Mouse (Mus musculus) limb, embryonic 15.5 days (tissue): ENCODE measurements around the gene Sars2. TPM values are rescaled to one million over a fixed set of nuclear protein-coding genes. Genes with fewer than 3 reads are reported as not detected.
A peak's percentile ranks its signal among the peaks of the same experiment; 100 is the strongest.

Source experiments
- ATAC-seq: fragments of 200-750 bp; cut with Nextera tagmentation; 2 replicates; pipeline ENCODE4 v1.8.0; 2017; ENCODE audit warnings: low read depth, moderate TSS enrichment; ENCODE audit not compliant: insufficient number of reproducible peaks, low FRiP score, low TSS enrichment
- H3K27ac ChIP-seq: fragments of 300-500 bp; sonication (generic); 2 replicates; pipeline ENCODE4 v1.5.1; 2015; ENCODE audit warnings: moderate library complexity, mild to moderate bottlenecking, inconsistent platforms
- H3K27me3 ChIP-seq: fragments of 300-500 bp; sonication (generic); 2 replicates; pipeline ENCODE4 v1.6.1; 2015; ENCODE audit warnings: inconsistent platforms
- H3K36me3 ChIP-seq: fragments of 300-500 bp; sonication (generic); 2 replicates; pipeline ENCODE4 v1.6.1; 2015; ENCODE audit warnings: inconsistent platforms
- H3K4me1 ChIP-seq: fragments of 300-500 bp; sonication (generic); 2 replicates; pipeline ENCODE4 v1.6.1; 2015; ENCODE audit warnings: inconsistent platforms
- H3K4me2 ChIP-seq: fragments of 300-500 bp; sonication (generic); 2 replicates; pipeline ENCODE4 v1.6.1; 2015; ENCODE audit warnings: mild to moderate bottlenecking, inconsistent platforms
- H3K4me3 ChIP-seq: fragments of 300-500 bp; sonication (generic); 2 replicates; pipeline ENCODE4 v1.5.1; 2015; ENCODE audit warnings: mild to moderate bottlenecking, inconsistent platforms
- H3K9ac ChIP-seq: fragments of 300-500 bp; sonication (generic); 2 replicates; pipeline ENCODE4 v1.6.1; 2015; ENCODE audit warnings: inconsistent platforms
- H3K9me3 ChIP-seq: fragments of 300-500 bp; sonication (generic); 2 replicates; pipeline ENCODE4 v1.6.1; 2016; ENCODE audit warnings: inconsistent platforms
- WGBS: fragments of 180-500 bp; shearing (Covaris S2); methylation state at CpG from one replicate; pipeline ENCODE4 v1.1.7; 2015; 5-methylcytosine and 5-hydroxymethylcytosine counted together
- polyA plus RNA-seq: library from polyadenylated mRNA; unstranded; fragments of >200 nt; fragmentation: Nextera tagmentation; extraction: Ambion mirVana; gene quantifications from 2 replicates; pipeline ENCODE4 v1.2.1, GENCODE M21; 2015

Sars2 gene
- polyA plus RNA-seq, 1 experiment from 2014 or later: 20.1 TPM

- no peak overlapping the region for H3K27ac ChIP-seq
- no peaks in the 10 kb centered on the region for H3K36me3 ChIP-seq
- H3K4me3 ChIP-seq: no peak overlapping the region
- H3K9ac ChIP-seq: no peak overlapping the region
- H3K9me3 ChIP-seq: no peaks in the 10 kb centered on the region
- no peak overlapping the region for H3K4me2 ChIP-seq
- no peak for ATAC-seq
- 70% methylated on average over 5 of the region's 5 CpGs for WGBS
- H3K27me3 ChIP-seq: no peaks in the 10 kb centered on the region
- H3K4me1 ChIP-seq: peaks cover 16% of the 10 kb centered on the region; the same call in 1 of the 2 replicates
Observed at GRCm38 (mm10) chr7:28714667-28715066, 27.1 kb upstream of the Sars2 start.

GRCm38 (mm10) chr7:28715598-28715997, 26.2 kb upstream of the Sars2 start:
- no peaks in the 10 kb centered on the region for H3K36me3 ChIP-seq
- H3K4me3 ChIP-seq: no peak overlapping the region
- H3K9me3 ChIP-seq: no peaks in the 10 kb centered on the region
- H3K27ac ChIP-seq: no peak overlapping the region
- 90% methylated on average over 2 of the region's 2 CpGs for WGBS
- peaks cover 16% of the 10 kb centered on the region; the same call in 1 of the 2 replicates for H3K4me1 ChIP-seq
- no peak overlapping the region for H3K9ac ChIP-seq
- no peaks in the 10 kb centered on the region for H3K27me3 ChIP-seq
- ATAC-seq: no peak
- no peak overlapping the region for H3K4me2 ChIP-seq

GRCm38 (mm10) chr7:28716590-28717281, 25.1 kb upstream of the Sars2 start, which contains the start of gene Fbxo17:
Gene Fbxo17 (plus strand): TSS chr7:28716804.
- ATAC-seq: peak; percentile 82
- peak within 1 kb of the TSS; percentile 64 for H3K9ac ChIP-seq
- H3K4me1 ChIP-seq: peaks cover 21% of the 10 kb centered on the region; the same call in 1 of the 2 replicates
- no peaks in the 10 kb centered on the region for H3K9me3 ChIP-seq
- H3K36me3 ChIP-seq: no peaks in the 10 kb centered on the region
- H3K27me3 ChIP-seq: no peaks in the 10 kb centered on the region
- H3K27ac ChIP-seq: peak within 1 kb of the TSS; percentile 87
- WGBS: under 1% methylated on average over 36 of the region's 36 CpGs
- peak within 1 kb of the TSS; percentile 65 for H3K4me2 ChIP-seq
- H3K4me3 ChIP-seq: peak within 1 kb of the TSS; percentile 57

- no peaks in the 10 kb centered on the region for H3K9me3 ChIP-seq
- H3K4me3 ChIP-seq: peak overlapping the region; percentile 57
- peaks cover 21% of the 10 kb centered on the region; the same call in 1 of the 2 replicates for H3K4me1 ChIP-seq
- ATAC-seq: no peak
- peak overlapping the region; percentile 65 for H3K4me2 ChIP-seq
- H3K9ac ChIP-seq: no peak overlapping the region
- no peak overlapping the region for H3K27ac ChIP-seq
- 79% methylated on average over 10 of the region's 10 CpGs for WGBS
- no peaks in the 10 kb centered on the region for H3K27me3 ChIP-seq
- no peaks in the 10 kb centered on the region for H3K36me3 ChIP-seq
Observed at GRCm38 (mm10) chr7:28717726-28718125, 24.1 kb upstream of the Sars2 start.

- Histone ChIP-seq H3K27ac (no peak overlapping the region), H3K9ac (no peak overlapping the region), H3K27me3 (no peaks in the 10 kb centered on the region), H3K4me1 (peaks cover 21% of the 10 kb centered on the region; the same call in 1 of the 2 replicates), H3K4me3 (no peak overlapping the region), H3K4me2 (no peak overlapping the region), H3K9me3 (no peaks in the 10 kb centered on the region), H3K36me3 (peaks cover 8% of the 10 kb centered on the region)
- WGBS: 47% methylated on average over 4 of the region's 4 CpGs
- no peak for ATAC-seq
Observed at GRCm38 (mm10) chr7:28719159-28719558, 22.6 kb upstream of the Sars2 start.

GRCm38 (mm10) chr7:28719650-28720049, 22.1 kb upstream of the Sars2 start:
- H3K27me3 ChIP-seq: no peaks in the 10 kb centered on the region
- H3K27ac ChIP-seq: no peak overlapping the region
- peaks cover 21% of the 10 kb centered on the region; the same call in 1 of the 2 replicates for H3K4me1 ChIP-seq
- no peak for ATAC-seq
- 86% methylated on average over 2 of the region's 2 CpGs for WGBS
- no peak overlapping the region for H3K9ac ChIP-seq
- H3K9me3 ChIP-seq: no peaks in the 10 kb centered on the region
- H3K4me2 ChIP-seq: no peak overlapping the region
- H3K4me3 ChIP-seq: no peak overlapping the region
- H3K36me3 ChIP-seq: peaks cover 12% of the 10 kb centered on the region

- Histone ChIP-seq H3K27ac (0 out of 2 replicates have a peak overlapping the region, but pooled peaks have one; percentile 1), H3K4me3 (no peak overlapping the region), H3K9me3 (no peaks in the 10 kb centered on the region), H3K36me3 (peaks cover 20% of the 10 kb centered on the region), H3K4me1 (peaks cover 21% of the 10 kb centered on the region; the same call in 1 of the 2 replicates), H3K4me2 (no peak overlapping the region), H3K27me3 (no peaks in the 10 kb centered on the region), H3K9ac (no peak overlapping the region)
- WGBS: 44% methylated on average over 3 of the region's 3 CpGs
- ATAC-seq: peak; percentile 61; the same call in 1 of the 2 replicates
Observed at GRCm38 (mm10) chr7:28720753-28721537, 20.8 kb upstream of the Sars2 start.

- 93% methylated on average over 7 of the region's 7 CpGs for WGBS
- Histone ChIP-seq H3K9me3 (no peaks in the 10 kb centered on the region), H3K9ac (no peak overlapping the region), H3K27me3 (no peaks in the 10 kb centered on the region), H3K4me3 (no peak overlapping the region), H3K4me1 (peaks cover 18% of the 10 kb centered on the region; the same call in 1 of the 2 replicates), H3K4me2 (no peak overlapping the region), H3K36me3 (peaks cover 20% of the 10 kb centered on the region), H3K27ac (no peak overlapping the region)
- no peak for ATAC-seq
Observed at GRCm38 (mm10) chr7:28722079-28722478, 19.7 kb upstream of the Sars2 start.

GRCm38 (mm10) chr7:28724613-28725012, 17.2 kb upstream of the Sars2 start:
- Histone ChIP-seq H3K9me3 (no peaks in the 10 kb centered on the region), H3K4me1 (0 out of 2 replicates have a peak, but pooled peaks cover 5% of the 10 kb centered on the region), H3K4me3 (no peak overlapping the region), H3K27ac (no peak overlapping the region), H3K9ac (no peak overlapping the region), H3K27me3 (no peaks in the 10 kb centered on the region), H3K36me3 (peaks cover 32% of the 10 kb centered on the region), H3K4me2 (no peak overlapping the region)
- 92% methylated on average over 2 of the region's 2 CpGs for WGBS
- no peak for ATAC-seq

GRCm38 (mm10) chr7:28726600-28726999, 15.2 kb upstream of the Sars2 start:
- WGBS: 7% methylated on average over 14 of the region's 14 CpGs
- no peaks in the 10 kb centered on the region for H3K4me1 ChIP-seq
- H3K27me3 ChIP-seq: no peaks in the 10 kb centered on the region
- H3K4me3 ChIP-seq: no peak overlapping the region
- H3K9me3 ChIP-seq: no peaks in the 10 kb centered on the region
- H3K27ac ChIP-seq: no peak overlapping the region
- ATAC-seq: no peak
- no peak overlapping the region for H3K4me2 ChIP-seq
- peaks cover 46% of the 10 kb centered on the region for H3K36me3 ChIP-seq
- H3K9ac ChIP-seq: no peak overlapping the region

- Histone ChIP-seq H3K9ac (no peak overlapping the region), H3K4me3 (no peak overlapping the region), H3K9me3 (no peaks in the 10 kb centered on the region), H3K27ac (no peak overlapping the region), H3K27me3 (no peaks in the 10 kb centered on the region), H3K4me2 (no peak overlapping the region), H3K36me3 (peaks cover 47% of the 10 kb centered on the region), H3K4me1 (peaks cover 7% of the 10 kb centered on the region)
- no peak for ATAC-seq
- WGBS: 51% methylated on average over 10 of the region's 10 CpGs
Observed at GRCm38 (mm10) chr7:28727649-28728340, 14.0 kb upstream of the Sars2 start.
